8 mouse cellular contexts compared by ENCODE assay signal in genomic region chr10:122802218-122802617, GRCm38 (mm10).
A peak's percentile ranks its signal among the peaks of the same experiment; 100 is the strongest.
DNase-seq lines count a peak whose midpoint lies in the region; ATAC-seq lines count a peak whose summit lies in the region.

No protein-coding gene starts in this region.

- H3K4me1 ChIP-seq in neural tube, embryonic 11.5 days (ENCODE audit: control insufficient read depth, insufficient read depth, low read length), result 0 out of 2 replicates have a peak, but pooled peaks cover 3% of the 10 kb centered on the region
- peaks cover 12% of the 10 kb centered on the region for H3K4me1 ChIP-seq in limb, embryonic 13.5 days
- peaks cover 7% of the 10 kb centered on the region for H3K4me1 ChIP-seq in stomach, embryonic 16.5 days (ENCODE audit: control insufficient read depth, insufficient read depth, low read length)

- H3K9me3 ChIP-seq in neural tube, embryonic 11.5 days (ENCODE audit: control insufficient read depth, low read length), result no peaks in the 10 kb centered on the region
- H3K9me3 ChIP-seq in limb, embryonic 13.5 days, result peaks cover 8% of the 10 kb centered on the region; the same call in 1 of the 2 replicates
- H3K9me3 ChIP-seq in stomach, embryonic 16.5 days (replicated peaks; ENCODE audit: control insufficient read depth, low read length), result 0 out of 2 replicates have a peak, but pooled peaks cover 6% of the 10 kb centered on the region

- H3K4me2 ChIP-seq in neural tube, embryonic 11.5 days (ENCODE audit: low read depth), result peak overlapping the region; percentile 34
- H3K4me2 ChIP-seq in limb, embryonic 13.5 days (replicated peaks), result peak overlapping the region; percentile 69
- peak overlapping the region; percentile 49 for H3K4me2 ChIP-seq in stomach, embryonic 16.5 days (ENCODE audit: low read depth, low read length)

- WGBS in neural tube, embryonic 11.5 days, result 42% methylated on average over 27 of the region's 30 CpGs
- 26% methylated on average over 30 of the region's 30 CpGs for WGBS in limb, embryonic 13.5 days
- WGBS in stomach, embryonic 16.5 days, result 30% methylated on average over 30 of the region's 30 CpGs

- no peaks in the 10 kb centered on the region for H3K27me3 ChIP-seq in neural tube, embryonic 11.5 days (ENCODE audit: control insufficient read depth, insufficient read depth, low read length)
- 0 out of 2 replicates have a peak, but pooled peaks cover 3% of the 10 kb centered on the region for H3K27me3 ChIP-seq in limb, embryonic 13.5 days
- H3K27me3 ChIP-seq in stomach, embryonic 16.5 days (ENCODE audit: control insufficient read depth, insufficient read depth, low read length), result no peaks in the 10 kb centered on the region

- no peak overlapping the region for H3K4me3 ChIP-seq in neural tube, embryonic 11.5 days (ENCODE audit: low read depth, low read length)
- peak overlapping the region; percentile 42 for H3K4me3 ChIP-seq in limb, embryonic 13.5 days
- H3K4me3 ChIP-seq in stomach, embryonic 16.5 days (replicated peaks; ENCODE audit: low read length), result peak overlapping the region; percentile 29

- H3K9ac ChIP-seq in neural tube, embryonic 11.5 days (ENCODE audit: low read length), result no peak overlapping the region
- H3K9ac ChIP-seq in limb, embryonic 13.5 days, result peak overlapping the region; percentile 54
- peak overlapping the region; percentile 58 for H3K9ac ChIP-seq in stomach, embryonic 16.5 days (ENCODE audit: low read length)

- ATAC-seq in CD4-positive, CD25-positive, alpha-beta regulatory T cell, adult 4 months, result no peak
- ATAC-seq in neural tube, embryonic 11.5 days (ENCODE audit: insufficient read depth, low FRiP score, low TSS enrichment), result no peak
- peak; percentile 37; the same call in 1 of the 2 replicates for ATAC-seq in limb, embryonic 13.5 days (ENCODE audit: low FRiP score, low read depth)
- no peak for ATAC-seq in stomach, embryonic 16.5 days (ENCODE audit: insufficient read depth, low FRiP score)

- H3K36me3 ChIP-seq in neural tube, embryonic 11.5 days (ENCODE audit: control insufficient read depth, insufficient read depth, low read length), result no peaks in the 10 kb centered on the region
- H3K36me3 ChIP-seq in limb, embryonic 13.5 days, result 0 out of 2 replicates have a peak, but pooled peaks cover 2% of the 10 kb centered on the region
- H3K36me3 ChIP-seq in stomach, embryonic 16.5 days (ENCODE audit: control insufficient read depth, insufficient read depth, low read length), result no peaks in the 10 kb centered on the region

- no peak overlapping the region for H3K27ac ChIP-seq in neural tube, embryonic 11.5 days (ENCODE audit: low read depth, low read length)
- no peak overlapping the region for H3K27ac ChIP-seq in limb, embryonic 13.5 days
- no peak overlapping the region for H3K27ac ChIP-seq in stomach, embryonic 16.5 days (ENCODE audit: low read length)

- DNase-seq in CD4-positive, CD25-positive, alpha-beta regulatory T cell, adult 2 months (ENCODE audit: low read depth, low spot score), result peak; percentile 30
- no peak for DNase-seq in neural tube, embryonic 11.5 days (ENCODE audit: low spot score)
- no peak for DNase-seq in neural tube, embryonic 10.5 days (ENCODE audit: extremely low spot score, low spot score)
- DNase-seq in ovary, postnatal 10 days (ENCODE audit: low spot score), result no peak
- no peak for DNase-seq in cerebellum, adult 11-12 months
